Mouse (Mus musculus): Measurements from ENCODE around the gene Eps8.

- TF ChIP-seq POLR2A (IDR thresholded peaks at IDR 0.05; ENCODE audit: borderline replicate concordance, extremely low read depth, low read depth, low read length) (no peak), CTCF (IDR thresholded peaks at IDR 0.05; ENCODE audit: insufficient read depth, low read length) (no peak)
Measured at GRCm38 (mm10) chr6:137508936-137509335, 145.7 kb downstream of the Eps8 start.

Data from lung, adult 2 months (tissue).